Mouse (Mus musculus): ENCODE measurements around the gene Epc2. TPM values are rescaled to one million over a fixed set of nuclear protein-coding genes. Genes with fewer than 3 reads are reported as not detected.

Epc2 gene
- 10 to 100 TPM; 23.6 to 24.6 TPM for total RNA-seq (2021)

- DNase-seq: peak; percentile 89
Observed at GRCm38 (mm10) chr2:49450931-49451636, at the start of gene Epc2. Gene Epc2 (plus strand): TSS chr2:49451486.

GRCm38 (mm10) chr2:49405954-49406353 is 45.3 kb upstream of the Epc2 start:
- no peak for DNase-seq

GRCm38 (mm10) chr2:49411685-49412084 is 39.6 kb upstream of the Epc2 start:
- no peak for DNase-seq

GRCm38 (mm10) chr2:49412576-49412975 is 38.7 kb upstream of the Epc2 start:
- DNase-seq: no peak

GRCm38 (mm10) chr2:49415868-49416267 is 35.4 kb upstream of the Epc2 start:
- DNase-seq: no peak

GRCm38 (mm10) chr2:49417018-49417604 is 34.2 kb upstream of the Epc2 start:
- no peak for DNase-seq

- DNase-seq: no peak
Observed at GRCm38 (mm10) chr2:49420396-49420795, 30.9 kb upstream of the Epc2 start.

GRCm38 (mm10) chr2:49423857-49424256 is 27.4 kb upstream of the Epc2 start:
- DNase-seq: no peak

GRCm38 (mm10) chr2:49424788-49425187 is 26.5 kb upstream of the Epc2 start:
- no peak for DNase-seq

- no peak for DNase-seq
Observed at GRCm38 (mm10) chr2:49426175-49426574, 25.1 kb upstream of the Epc2 start.

- no peak for DNase-seq
Observed at GRCm38 (mm10) chr2:49431015-49431414, 20.3 kb upstream of the Epc2 start.

GRCm38 (mm10) chr2:49433211-49433610 is 18.1 kb upstream of the Epc2 start:
- no peak for DNase-seq

GRCm38 (mm10) chr2:49446238-49446637 is 5.0 kb upstream of the Epc2 start:
- DNase-seq: no peak

GRCm38 (mm10) chr2:49447586-49448475 is 3.5 kb upstream of the Epc2 start:
- DNase-seq: no peak

- no peak for DNase-seq
Observed at GRCm38 (mm10) chr2:49450467-49450866, 819 bp upstream of the Epc2 start.

GRCm38 (mm10) chr2:49451637-49452211 is 438 bp downstream of the Epc2 start:
- peak; percentile 95 for DNase-seq

GRCm38 (mm10) chr2:49452451-49453081 is 1.3 kb downstream of the Epc2 start:
- peak; percentile 57 for DNase-seq

- no peak for DNase-seq
Observed at GRCm38 (mm10) chr2:49457797-49458196, 6.5 kb downstream of the Epc2 start.

GRCm38 (mm10) chr2:49465672-49466222 is 14.5 kb downstream of the Epc2 start:
- no peak for DNase-seq

GRCm38 (mm10) chr2:49467038-49467437 is 15.8 kb downstream of the Epc2 start:
- DNase-seq: no peak

- no peak for DNase-seq
Observed at GRCm38 (mm10) chr2:49471188-49471587, 19.9 kb downstream of the Epc2 start.

Data from heart, postnatal 4 days (tissue).